Mouse (Mus musculus) heart, embryonic 16.5 days (tissue): ENCODE measurements around the gene Xpr1. TPM values are rescaled to one million over a fixed set of nuclear protein-coding genes. Genes with fewer than 3 reads are reported as not detected.

ENCODE experiments used
- ATAC-seq: fragments of 200-750 bp; cut with Nextera tagmentation; replicated peaks from 2 replicates; pipeline ENCODE4 v1.8.0; 2017; ENCODE audit warnings: moderate number of reproducible peaks; ENCODE audit not compliant: insufficient read depth, low FRiP score; ENCODE audit errors: extremely low read depth
- H3K27ac ChIP-seq: fragments of 300-500 bp; sonication (generic); 2 replicates; pipeline ENCODE4 v1.5.1; 2014; ENCODE audit warnings: mild to moderate bottlenecking, low read length, control low read depth, moderate library complexity
- H3K27me3 ChIP-seq: fragments of 300-500 bp; sonication (generic); 2 replicates; pipeline ENCODE4 v1.6.1; 2014; ENCODE audit warnings: low read length, mixed read lengths; ENCODE audit not compliant: control insufficient read depth, insufficient read depth
- H3K36me3 ChIP-seq: fragments of 300-500 bp; sonication (generic); 2 replicates; pipeline ENCODE4 v1.6.1; 2014; ENCODE audit not compliant: control insufficient read depth, insufficient read depth
- H3K4me1 ChIP-seq: fragments of 300-500 bp; sonication (generic); 2 replicates; pipeline ENCODE4 v1.6.1; 2014; ENCODE audit warnings: low read length, mixed read lengths; ENCODE audit not compliant: control insufficient read depth, insufficient read depth
- H3K4me2 ChIP-seq: fragments of 300-500 bp; sonication (generic); 2 replicates; pipeline ENCODE4 v1.6.1; 2014; ENCODE audit warnings: low read depth, mild to moderate bottlenecking, control low read depth, low read length
- H3K4me3 ChIP-seq: fragments of 300-500 bp; sonication (generic); 2 replicates; pipeline ENCODE4 v1.5.1; 2014; ENCODE audit warnings: mild to moderate bottlenecking, control low read depth, low read length
- H3K9ac ChIP-seq: fragments of 300-500 bp; sonication (generic); 2 replicates; pipeline ENCODE4 v1.6.1; 2014; ENCODE audit warnings: low read length, control low read depth
- H3K9me3 ChIP-seq: fragments of 300-500 bp; sonication (generic); replicated peaks from 2 replicates; pipeline ENCODE4 v1.6.1; 2016; ENCODE audit warnings: low read length; ENCODE audit not compliant: control insufficient read depth
- whole genome bisulfite sequencing: fragments of 180-500 bp; shearing (Covaris S2); extraction: QIAGEN DNeasy Blood & Tissue Kit; methylation state at CpG from one replicate; pipeline ENCODE4 v1.1.7; 2014; 5-methylcytosine and 5-hydroxymethylcytosine counted together
- polyA plus RNA-seq: library from polyadenylated mRNA; unstranded; fragments of >200 nt; fragmentation: Nextera tagmentation; extraction: Ambion mirVana; gene quantifications from 2 replicates; pipeline ENCODE4 v1.2.1, GENCODE M21; 2015

The Xpr1 gene
- polyA plus RNA-seq, 1 experiment from 2014 or later, result 9.1 TPM

DNA sequence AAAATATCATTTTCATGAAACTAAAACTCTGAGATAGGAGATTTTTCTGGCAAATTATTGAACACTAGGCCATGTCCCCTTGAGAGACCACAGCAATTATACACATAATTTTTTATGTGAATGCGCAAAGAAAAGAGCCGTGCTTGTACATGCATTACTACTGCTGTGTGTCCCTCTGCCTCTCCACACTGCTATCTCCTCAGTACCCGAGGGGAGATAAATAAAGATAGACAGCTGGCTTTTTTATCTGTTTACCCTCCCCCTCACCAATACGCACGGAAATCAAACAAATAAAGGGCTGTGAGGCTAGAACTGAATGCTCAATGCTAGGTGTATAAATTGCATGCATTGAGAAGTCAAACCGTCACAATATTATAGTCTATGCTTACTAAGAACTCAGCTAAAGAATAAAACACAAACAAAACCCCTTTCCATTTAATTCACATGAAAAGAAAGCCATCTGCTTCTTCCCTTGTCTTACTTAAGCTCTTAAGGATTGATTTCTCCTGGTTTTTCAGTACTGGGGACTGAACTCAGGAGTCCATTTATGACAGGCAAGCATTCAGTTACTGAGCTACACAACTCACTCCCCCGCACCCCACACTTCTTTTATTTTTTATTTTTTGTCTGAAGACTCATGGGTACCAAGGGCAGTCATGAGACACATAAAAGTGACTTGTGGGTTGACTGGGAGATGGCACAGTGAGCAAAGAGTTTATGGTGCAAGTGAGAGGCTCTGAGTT lies 97.0 kb downstream of the Xpr1 start:
- Histone ChIP-seq H3K27me3 (no peaks in the 10 kb centered on the region), H3K36me3 (no peaks in the 10 kb centered on the region; the same call in 1 of the 2 replicates), H3K9ac (no peak overlapping the region), H3K4me1 (no peaks in the 10 kb centered on the region), H3K27ac (no peak overlapping the region), H3K4me3 (no peak overlapping the region), H3K4me2 (no peak overlapping the region), H3K9me3 (no peaks in the 10 kb centered on the region)
- no peak for ATAC-seq
- 69% methylated on average over 7 of the region's 7 CpGs for WGBS

DNA sequence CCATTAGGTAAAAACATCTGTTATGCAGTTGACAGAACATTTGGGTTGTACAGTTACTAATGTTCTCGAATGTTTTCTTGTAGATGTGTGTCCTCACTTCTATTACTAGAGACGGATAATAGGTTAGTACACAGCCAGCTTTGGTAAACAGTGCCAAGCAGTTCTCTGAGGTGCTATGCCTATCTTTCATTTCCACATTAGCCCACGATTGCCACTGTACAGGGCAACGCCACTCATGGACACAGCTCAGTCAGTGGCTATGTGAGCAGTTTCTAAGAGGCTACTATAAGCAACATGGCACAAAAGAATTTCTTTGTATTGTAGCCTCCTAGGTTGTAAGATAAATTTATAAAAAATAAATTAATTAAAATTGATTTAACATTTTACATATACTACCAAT lies 97.7 kb downstream of the Xpr1 start:
- H3K36me3 ChIP-seq, result no peaks in the 10 kb centered on the region; the same call in 1 of the 2 replicates
- H3K27me3 ChIP-seq, result no peaks in the 10 kb centered on the region
- H3K4me1 ChIP-seq, result no peaks in the 10 kb centered on the region
- no peak overlapping the region for H3K4me2 ChIP-seq
- 79% methylated on average over 4 of the region's 4 CpGs for WGBS
- no peak overlapping the region for H3K9ac ChIP-seq
- no peak overlapping the region for H3K4me3 ChIP-seq
- ATAC-seq, result no peak
- H3K27ac ChIP-seq, result no peak overlapping the region
- H3K9me3 ChIP-seq, result no peaks in the 10 kb centered on the region

DNA sequence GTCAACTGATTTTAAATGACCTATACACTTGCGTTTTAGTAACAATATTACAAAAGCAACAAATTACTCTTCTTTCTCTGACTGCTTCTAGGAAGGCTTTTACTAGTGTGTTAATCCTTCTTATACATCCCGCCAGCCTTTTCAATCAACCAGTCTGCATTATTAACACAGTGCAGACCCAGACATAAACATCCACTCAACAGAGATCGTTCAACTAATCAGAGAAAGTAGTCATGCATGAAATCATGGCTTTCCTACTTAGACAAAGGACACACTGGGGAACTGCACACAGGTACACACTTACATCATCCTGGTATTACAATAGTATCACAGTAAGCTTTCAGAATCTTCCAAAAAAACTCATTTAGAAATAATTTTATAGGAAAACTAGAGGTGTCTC lies 105.5 kb downstream of the Xpr1 start:
- 81% methylated on average over 3 of the region's 3 CpGs for WGBS
- ATAC-seq, result no peak
- Histone ChIP-seq H3K9ac (no peak overlapping the region), H3K4me1 (no peaks in the 10 kb centered on the region), H3K9me3 (no peaks in the 10 kb centered on the region), H3K4me2 (no peak overlapping the region), H3K27me3 (no peaks in the 10 kb centered on the region), H3K27ac (no peak overlapping the region), H3K4me3 (no peak overlapping the region), H3K36me3 (peaks cover 16% of the 10 kb centered on the region)

DNA sequence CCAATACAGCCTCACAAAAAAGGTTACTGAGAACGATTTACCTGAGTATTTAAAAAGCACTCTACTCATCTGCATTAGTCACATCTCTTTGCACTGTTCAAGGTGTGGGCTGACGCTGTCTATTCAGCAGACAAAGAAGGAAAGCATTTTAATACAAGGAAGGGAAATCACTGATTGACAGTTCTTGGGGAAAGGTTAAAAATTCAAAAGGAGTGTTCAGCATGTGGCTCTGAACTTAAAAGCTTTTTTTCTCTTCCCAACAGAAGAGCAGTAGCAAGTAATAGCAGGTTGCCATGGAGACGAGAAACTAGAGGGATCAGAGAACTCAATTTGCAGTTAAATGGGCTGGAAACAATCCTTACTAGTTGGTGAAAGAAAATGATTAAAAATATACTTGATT lies 110.3 kb downstream of the Xpr1 start:
- no peak overlapping the region for H3K27ac ChIP-seq
- H3K4me1 ChIP-seq, result no peaks in the 10 kb centered on the region
- H3K9me3 ChIP-seq, result no peaks in the 10 kb centered on the region
- H3K9ac ChIP-seq, result no peak overlapping the region
- H3K36me3 ChIP-seq, result peaks cover 14% of the 10 kb centered on the region
- no peaks in the 10 kb centered on the region for H3K27me3 ChIP-seq
- H3K4me2 ChIP-seq, result no peak overlapping the region
- 82% methylated on average over 3 of the region's 3 CpGs for WGBS
- ATAC-seq, result no peak
- H3K4me3 ChIP-seq, result no peak overlapping the region

DNA sequence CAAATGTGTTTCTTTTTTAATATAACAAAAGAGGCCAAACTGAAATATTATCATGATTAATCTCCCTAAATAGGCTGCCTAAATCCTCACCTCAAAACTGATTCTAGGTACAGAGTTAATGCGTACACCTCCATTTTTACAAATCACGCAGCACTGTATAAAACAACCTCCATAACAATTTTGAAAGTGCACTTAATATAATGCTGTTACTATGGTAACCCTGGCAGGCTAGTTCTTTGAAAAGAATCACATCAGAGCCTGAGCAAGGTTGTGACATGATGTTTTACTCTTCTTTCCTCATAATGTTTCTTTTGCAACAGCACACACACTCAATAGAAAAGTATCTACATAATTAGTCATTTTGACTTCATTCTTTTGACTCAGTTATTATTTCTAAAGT lies 113.8 kb downstream of the Xpr1 start:
- H3K36me3 ChIP-seq, result peaks cover 9% of the 10 kb centered on the region; the same call in 1 of the 2 replicates
- H3K4me2 ChIP-seq, result no peak overlapping the region
- no peak overlapping the region for H3K27ac ChIP-seq
- no peak overlapping the region for H3K9ac ChIP-seq
- H3K4me1 ChIP-seq, result no peaks in the 10 kb centered on the region
- H3K9me3 ChIP-seq, result no peaks in the 10 kb centered on the region
- no peaks in the 10 kb centered on the region for H3K27me3 ChIP-seq
- no peak overlapping the region for H3K4me3 ChIP-seq
- 90% methylated on average over 2 of the region's 2 CpGs for WGBS
- no peak for ATAC-seq

DNA sequence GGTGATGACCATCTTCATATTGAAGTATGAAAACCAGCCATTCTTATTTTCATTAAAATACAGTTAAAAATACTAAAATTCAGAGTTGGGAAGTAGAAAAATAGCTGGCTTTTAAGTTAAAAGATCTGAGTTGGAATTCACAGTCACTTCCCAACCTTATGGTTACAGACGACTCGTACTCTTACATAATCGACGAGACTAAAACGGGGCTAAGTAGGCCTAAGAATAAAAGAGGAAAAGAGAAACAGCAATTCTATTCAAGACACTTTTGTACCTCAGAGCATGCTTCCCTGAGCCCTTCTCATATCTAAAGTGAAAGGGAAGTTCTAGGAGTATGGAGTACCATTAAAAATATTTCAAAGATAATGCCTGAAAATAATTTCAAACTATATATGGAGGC lies 119.6 kb downstream of the Xpr1 start:
- H3K4me2 ChIP-seq, result no peak overlapping the region
- no peak overlapping the region for H3K27ac ChIP-seq
- no peaks in the 10 kb centered on the region for H3K36me3 ChIP-seq
- 90% methylated on average over 5 of the region's 5 CpGs for WGBS
- H3K4me1 ChIP-seq, result no peaks in the 10 kb centered on the region
- H3K4me3 ChIP-seq, result no peak overlapping the region
- H3K9ac ChIP-seq, result no peak overlapping the region
- ATAC-seq, result no peak
- H3K27me3 ChIP-seq, result no peaks in the 10 kb centered on the region
- no peaks in the 10 kb centered on the region for H3K9me3 ChIP-seq

DNA sequence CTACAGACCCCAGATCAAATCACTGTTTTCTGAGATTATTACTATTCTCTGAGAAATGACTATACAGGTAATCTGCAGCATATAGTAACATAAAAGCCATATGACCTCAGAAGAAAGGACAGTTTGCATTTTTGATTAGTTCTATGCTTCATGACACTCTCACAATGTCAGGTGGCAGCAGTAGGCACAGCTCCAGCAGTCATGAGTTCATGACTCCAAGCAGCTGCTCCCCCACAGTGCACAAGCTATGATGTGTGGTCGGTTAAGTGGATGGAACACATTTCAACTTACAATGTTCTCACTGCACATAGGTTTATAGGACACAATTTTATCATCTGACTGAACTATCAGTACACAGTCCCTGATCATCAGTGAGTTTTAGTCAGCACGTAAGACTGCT lies 120.0 kb downstream of the Xpr1 start:
- Histone ChIP-seq H3K36me3 (0 out of 2 replicates have a peak, but pooled peaks cover under 1% of the 10 kb centered on the region), H3K4me1 (no peaks in the 10 kb centered on the region), H3K9ac (no peak overlapping the region), H3K4me2 (no peak overlapping the region), H3K9me3 (no peaks in the 10 kb centered on the region), H3K27ac (no peak overlapping the region), H3K4me3 (no peak overlapping the region), H3K27me3 (no peaks in the 10 kb centered on the region)
- no peak for ATAC-seq
- 77% methylated on average over 2 of the region's 2 CpGs for WGBS

DNA sequence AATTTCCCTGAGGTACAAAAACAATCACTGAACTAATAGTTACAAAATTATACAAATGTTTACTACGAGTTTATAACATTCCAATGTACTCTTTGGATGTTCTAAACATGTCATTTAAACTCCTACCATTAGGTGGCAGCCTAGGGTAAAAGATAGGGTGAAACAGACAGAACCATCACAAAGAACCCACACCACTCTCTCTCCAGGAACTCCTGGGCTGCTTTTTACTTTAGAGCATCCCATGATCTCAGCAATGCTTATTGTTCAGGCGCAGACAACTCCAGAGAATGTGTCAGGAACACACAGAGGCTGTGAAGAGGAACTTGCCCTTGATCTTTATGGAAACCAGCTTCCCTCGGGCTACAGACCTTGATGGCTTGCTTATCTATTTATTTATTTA lies 123.8 kb downstream of the Xpr1 start:
- Histone ChIP-seq H3K27ac (no peak overlapping the region), H3K4me3 (no peak overlapping the region), H3K27me3 (no peaks in the 10 kb centered on the region), H3K9me3 (no peaks in the 10 kb centered on the region), H3K4me1 (no peaks in the 10 kb centered on the region), H3K36me3 (peaks cover 14% of the 10 kb centered on the region; the same call in 1 of the 2 replicates), H3K4me2 (no peak overlapping the region), H3K9ac (no peak overlapping the region)
- peak; percentile 28; the same call in 1 of the 2 replicates for ATAC-seq
- WGBS, result 11% methylated on average over 3 of the region's 3 CpGs

DNA sequence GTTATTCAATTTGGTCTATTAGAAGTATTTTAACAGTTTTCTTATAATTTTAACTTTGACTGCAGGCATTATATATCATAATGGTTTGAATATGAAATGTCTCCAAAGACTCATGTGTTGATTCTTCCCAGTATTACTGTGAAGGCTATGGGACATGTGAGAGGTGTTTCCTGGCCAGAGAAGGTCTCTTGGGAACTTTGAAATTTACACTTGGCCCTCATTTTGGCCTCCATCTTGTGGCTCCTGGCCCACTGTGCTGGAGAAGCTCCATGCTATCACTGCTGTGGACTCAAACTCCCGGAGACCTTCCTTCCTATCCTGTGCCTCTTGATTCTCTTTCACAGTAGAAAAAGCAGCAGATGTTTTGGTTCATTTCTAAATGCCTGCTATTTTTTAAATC lies 127.8 kb downstream of the Xpr1 start:
- Histone ChIP-seq H3K36me3 (peaks cover 33% of the 10 kb centered on the region), H3K4me1 (no peaks in the 10 kb centered on the region), H3K27me3 (no peaks in the 10 kb centered on the region), H3K9ac (no peak overlapping the region), H3K27ac (no peak overlapping the region), H3K9me3 (peaks cover 4% of the 10 kb centered on the region), H3K4me2 (no peak overlapping the region), H3K4me3 (no peak overlapping the region)
- no peak for ATAC-seq
- WGBS, result 90% methylated on average over 1 of the region's 1 CpGs
